Mouse (Mus musculus) heart, postnatal 36 days (tissue): ENCODE measurements around the gene Zhx3. TPM values are rescaled to one million over a fixed set of nuclear protein-coding genes. Genes with fewer than 3 reads are reported as not detected.

ENCODE experiments used
- DNase-seq, 2 experiments: peaks; one replicate each; pipeline ENCODE4 v3.0.0; 2021 to 2022
- intact Hi-C: fragments of 180-260 bp; cut with DNase I; formaldehyde crosslinking; loops from one replicate; pipeline ENCODE4 v1.15.1; 2025
- total RNA-seq, 2 experiments: library from RNA; stranded (reverse); gene quantifications; 2 replicates each; pipeline ENCODE4 v1.2.3; 2021

Zhx3 gene
- total RNA-seq, 2 experiments from 2014 or later: 44.5 to 47.7 TPM

DNA sequence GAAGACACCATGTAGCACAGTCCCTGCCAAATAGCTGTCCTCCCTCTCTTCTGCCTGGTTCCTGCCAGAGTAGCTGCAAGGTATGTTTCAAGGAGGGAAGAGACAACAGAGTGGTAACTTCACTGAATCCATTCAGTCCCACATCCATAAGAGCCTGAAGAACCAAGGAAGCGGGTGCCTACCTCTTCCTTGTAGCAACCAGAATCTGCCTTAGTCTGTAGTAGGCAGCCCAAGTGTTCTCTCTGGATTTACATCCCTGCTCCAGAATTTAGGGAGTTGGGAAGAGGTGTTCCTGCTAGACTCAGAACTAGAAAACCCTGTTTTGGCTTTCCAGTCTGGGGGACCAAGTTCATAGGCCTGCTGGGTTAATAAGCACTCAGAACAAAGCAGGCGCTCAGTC is 105.6 kb downstream of the Zhx3 start:
- intact Hi-C loops: loop anchor here (2.0 to 5.0 kb wide), 2 partner anchors 20 to 35 kb away; no protein-coding TSS in a partner anchor
- DNase-seq: no peak

DNA sequence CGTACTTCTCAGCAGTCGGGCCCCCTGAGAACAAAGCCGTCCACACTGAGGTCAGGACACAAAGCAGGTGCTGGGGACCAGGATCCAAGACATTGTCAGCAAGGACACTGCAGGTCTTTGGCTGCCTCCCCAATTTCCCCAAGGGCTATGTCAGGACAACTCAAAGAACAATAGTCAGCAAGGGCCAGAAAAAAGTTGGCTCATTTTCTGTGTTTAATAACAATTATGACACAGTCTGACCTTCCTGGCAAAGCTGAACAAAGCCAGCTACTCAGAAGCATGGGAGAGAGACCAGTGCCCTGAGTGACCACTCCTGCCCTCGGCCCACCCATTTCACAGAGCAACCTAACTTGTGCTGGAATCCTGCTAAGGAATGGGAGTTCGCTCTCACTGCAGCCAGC is 106.4 kb downstream of the Zhx3 start:
- DNase-seq: peak; percentile 70 to 72
- intact Hi-C loops: loop anchor here (2.0 to 5.0 kb wide), 2 partner anchors 20 to 36 kb away; no protein-coding TSS in a partner anchor

DNA sequence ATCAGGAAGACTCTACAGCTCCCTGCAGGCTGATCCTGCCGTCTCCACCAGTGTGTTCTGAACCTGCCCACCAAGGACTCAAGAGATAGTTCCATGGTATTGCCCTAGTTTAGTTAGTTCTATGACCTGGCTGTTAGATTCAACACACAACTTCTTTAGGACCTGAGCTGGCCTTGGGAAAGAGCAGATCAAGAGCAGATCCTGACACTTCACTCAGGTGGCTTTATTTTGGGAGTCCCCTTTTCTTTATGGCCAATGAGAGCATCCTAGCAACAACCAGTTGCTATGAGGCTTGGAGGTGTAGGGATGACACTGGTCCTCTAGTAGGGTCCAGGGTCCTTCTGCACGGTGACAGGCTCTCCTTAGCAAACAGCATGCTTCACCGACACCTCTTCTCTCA is 107.7 kb downstream of the Zhx3 start:
- intact Hi-C loops: loop anchor here (5.0 kb wide), 1 partner anchor 37 kb away; no protein-coding TSS in a partner anchor
- no peak for DNase-seq

DNA sequence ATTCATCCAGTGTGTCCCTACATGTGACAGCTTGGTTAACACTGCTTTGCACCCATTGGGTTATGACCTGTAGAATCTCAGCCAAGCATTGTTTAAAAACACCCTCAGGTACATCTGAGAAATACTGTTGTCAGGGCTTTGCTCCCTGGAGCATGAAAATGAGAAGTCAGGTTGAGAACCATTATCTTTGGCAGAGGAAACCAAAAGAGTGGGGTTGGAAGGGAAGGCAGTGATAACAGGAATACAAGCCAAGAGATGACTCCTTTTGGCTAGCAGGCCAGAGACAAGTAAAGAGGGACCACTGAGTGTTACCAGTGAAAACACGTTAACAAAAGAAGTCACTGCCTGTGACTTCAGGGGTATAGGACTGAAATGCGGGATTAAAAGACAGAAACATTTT is 108.4 kb downstream of the Zhx3 start:
- DNase-seq: no peak
- intact Hi-C loops: no loop called here

DNA sequence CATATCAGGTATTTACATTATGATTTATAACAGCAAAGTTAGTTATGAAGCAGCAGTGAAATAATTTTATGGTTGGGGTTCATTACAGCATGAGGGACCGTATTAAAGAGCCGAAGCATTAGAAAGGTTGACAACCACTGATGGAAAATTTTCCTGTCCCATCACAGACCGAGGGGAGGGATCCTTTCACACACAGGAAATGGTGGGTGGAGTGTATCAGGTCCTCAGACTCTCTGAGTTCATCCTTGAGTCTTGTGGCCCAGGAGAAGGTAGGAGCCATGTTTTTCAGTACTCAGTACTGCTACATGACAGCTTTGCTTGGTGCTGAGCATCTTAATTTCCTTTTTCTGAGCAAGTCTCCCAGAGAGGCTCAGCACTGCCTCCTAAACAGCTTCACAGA is 109.0 kb downstream of the Zhx3 start:
- intact Hi-C loops: no loop called here
- no peak for DNase-seq

DNA sequence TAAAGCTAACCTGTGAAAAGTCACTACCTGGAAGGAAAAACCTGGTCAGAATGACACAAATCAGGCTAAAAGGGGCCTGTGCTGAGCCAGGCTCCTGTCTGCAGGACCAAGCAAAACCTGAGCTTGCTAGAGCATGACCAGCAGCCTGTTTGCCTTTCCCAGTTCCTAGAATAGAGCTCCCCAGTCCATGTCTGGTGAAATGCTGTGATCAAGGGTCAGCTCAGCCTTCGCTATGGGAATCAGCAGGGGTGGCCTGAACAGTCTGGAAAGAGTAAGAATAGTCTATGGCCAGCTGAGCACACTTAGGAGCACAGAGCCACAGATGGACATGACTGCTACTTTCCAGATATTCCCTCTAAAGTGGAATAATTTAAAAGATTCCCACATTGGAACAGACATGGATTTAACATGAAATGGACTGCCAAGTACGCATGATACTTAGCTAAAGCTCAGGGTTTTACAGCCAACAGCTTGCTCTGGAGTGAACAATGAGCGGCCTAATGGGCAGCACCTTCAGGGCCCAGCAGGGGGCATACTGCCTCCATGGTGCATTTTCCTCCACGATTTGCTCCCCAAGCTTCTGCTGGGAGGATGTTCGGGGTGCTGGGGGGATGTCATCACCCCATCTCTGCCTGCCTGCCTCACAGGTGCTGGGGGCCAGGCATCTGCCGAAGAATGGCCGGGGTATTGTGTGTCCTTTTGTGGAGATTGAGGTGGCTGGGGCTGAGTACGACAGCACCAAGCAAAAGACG is 112.2 kb downstream of the Zhx3 start:
- intact Hi-C loops: loop anchor here (1.0 to 2.0 kb wide), 2 partner anchors 26 to 127 kb away; no protein-coding TSS in a partner anchor
- DNase-seq: peak; percentile 58 to 63

DNA sequence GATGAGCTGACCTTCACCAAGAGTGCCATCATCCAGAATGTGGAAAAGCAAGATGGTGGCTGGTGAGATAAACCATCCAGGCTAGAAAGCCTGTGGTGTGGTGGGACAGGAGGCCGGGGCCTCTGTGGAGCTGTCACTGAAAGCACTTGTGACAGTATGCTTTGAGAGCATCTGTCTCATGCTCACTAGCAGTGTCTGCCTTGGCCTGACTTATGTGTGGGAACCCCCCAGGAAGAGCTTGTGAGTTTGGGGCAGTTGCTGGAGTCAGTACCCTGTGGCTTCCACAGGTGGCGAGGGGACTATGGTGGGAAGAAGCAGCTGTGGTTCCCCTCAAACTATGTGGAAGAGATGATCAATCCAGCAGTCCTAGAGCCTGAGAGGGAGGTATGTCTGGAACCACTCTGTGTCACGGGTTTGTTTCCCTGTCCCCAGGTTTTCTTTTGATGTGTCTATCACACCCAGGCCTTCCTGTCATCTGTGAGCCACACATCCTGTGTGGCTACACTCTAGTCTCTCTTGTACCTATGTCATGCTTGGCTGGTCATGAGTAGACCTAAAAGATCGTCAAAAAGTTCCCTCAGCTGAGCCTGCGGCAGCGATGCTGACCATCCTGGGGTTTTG is 116.1 kb downstream of the Zhx3 start:
- DNase-seq: no peak
- intact Hi-C loops: no loop called here

DNA sequence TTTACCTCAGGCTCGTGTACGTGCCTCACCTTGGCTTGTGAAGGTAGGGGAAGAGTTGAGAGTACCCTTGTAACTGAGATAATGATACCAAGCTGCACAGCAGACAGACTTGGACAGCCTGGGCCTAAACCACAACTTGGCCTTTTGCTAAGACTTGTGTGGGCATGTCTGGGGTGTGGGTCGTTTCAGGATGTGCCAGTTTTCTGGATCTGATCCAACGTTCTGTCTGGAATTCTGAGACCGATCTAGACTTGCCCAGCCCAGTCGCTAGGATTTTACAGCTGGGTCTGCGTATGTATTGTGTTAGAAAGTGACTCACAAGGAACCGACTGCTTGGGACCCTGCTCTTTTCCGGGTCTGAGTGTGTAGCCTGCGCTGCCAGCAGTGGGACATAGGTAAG is 125.7 kb downstream of the Zhx3 start:
- intact Hi-C loops: no loop called here
- DNase-seq: no peak

DNA sequence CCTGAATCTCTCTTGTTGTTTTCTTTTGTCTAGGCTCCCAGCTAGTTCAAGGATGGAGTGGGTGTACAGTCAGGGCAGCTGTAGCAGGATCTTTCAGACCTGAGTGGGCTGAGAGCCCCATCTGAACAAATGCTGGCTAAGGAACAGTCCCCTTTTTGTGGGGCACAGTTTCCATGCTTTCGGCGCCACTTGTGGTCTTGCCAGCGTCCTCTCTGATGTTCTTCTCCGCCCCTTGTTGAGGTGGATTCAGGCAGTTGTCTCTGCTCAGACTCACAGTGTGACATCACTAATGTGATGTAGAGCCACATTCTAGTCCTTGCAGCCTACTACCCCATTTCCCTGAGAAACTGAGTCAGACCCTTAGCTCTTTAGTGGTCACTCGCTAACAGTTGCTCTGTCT is 126.2 kb downstream of the Zhx3 start:
- DNase-seq: no peak
- intact Hi-C loops: no loop called here

DNA sequence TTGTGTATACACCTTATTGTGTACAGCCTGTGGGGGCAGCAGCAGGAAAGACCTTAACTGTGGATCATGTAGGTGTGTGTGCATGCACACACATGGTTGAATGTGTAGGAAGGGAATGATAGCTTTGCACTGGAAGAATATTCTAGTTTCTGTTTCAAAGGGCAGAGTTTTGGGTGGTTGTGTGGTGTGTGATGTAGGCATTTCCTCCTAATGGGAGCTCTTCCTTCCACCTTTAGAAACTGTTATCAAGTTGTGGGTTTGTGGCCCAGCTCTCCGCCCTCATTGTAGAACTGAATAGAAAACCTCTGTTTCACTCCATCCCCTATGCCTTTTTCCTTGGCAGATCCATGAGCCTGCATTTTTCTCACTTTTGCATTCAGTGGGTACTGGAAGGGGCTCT is 127.3 kb downstream of the Zhx3 start:
- no peak for DNase-seq
- intact Hi-C loops: no loop called here

DNA sequence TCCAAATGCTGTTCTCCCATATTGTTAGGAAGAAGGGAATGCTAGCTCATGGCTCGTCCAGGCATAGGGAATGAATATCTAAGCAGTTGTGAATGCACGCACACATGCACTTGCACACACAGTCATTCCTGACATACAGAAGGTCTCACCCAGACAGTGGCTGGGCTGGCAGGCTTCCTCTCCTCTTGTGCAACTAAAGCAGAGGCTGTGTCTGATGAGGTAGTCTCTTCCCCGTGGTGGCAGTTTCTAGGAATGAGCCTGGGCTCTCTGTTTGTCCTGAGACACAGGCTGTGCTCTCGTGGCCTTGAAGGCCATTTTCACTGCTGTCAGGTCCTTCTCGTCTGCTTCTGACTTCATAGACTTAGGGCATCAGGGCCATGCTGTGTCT is 128.0 kb downstream of the Zhx3 start:
- intact Hi-C loops: no loop called here
- no peak for DNase-seq

DNA sequence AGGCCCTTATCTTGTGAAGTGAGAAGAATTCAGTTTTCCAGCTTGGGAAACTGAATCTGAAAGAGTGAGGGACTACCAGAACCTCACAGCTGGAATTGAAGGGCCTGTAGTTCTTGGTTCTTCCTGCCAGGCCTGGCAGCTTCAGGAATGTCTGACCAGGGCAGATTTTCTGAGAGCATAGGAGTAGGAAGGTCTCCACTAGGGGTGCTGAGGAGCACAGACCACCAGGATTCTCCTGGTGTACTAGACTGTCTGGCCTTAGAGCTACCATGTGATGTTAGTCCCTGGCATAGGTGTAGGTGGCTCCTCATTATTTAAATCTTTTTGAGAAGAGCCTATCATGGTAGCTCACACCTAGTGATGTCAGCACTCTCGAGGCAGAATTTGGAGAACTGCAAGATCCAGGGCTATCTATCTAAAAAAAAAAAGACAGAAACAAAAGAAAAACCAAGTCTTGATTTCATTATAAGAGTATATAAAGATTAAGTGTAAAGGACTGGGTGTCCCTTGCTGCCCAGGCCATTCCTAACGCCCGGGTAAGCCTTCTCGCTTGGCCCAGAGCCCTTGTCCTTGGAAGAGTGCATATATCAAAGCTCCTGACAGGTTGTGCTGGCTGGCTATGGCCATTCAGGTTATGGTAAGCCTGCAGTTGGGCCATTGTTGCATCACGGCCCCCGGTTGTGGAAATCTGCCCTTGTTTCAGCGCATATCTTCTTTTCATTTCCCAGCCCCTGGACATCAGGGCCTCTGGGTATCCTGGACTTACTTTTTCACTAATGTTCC is 128.6 kb downstream of the Zhx3 start:
- peak; percentile 76 to 82 for DNase-seq
- intact Hi-C loops: no loop called here

DNA sequence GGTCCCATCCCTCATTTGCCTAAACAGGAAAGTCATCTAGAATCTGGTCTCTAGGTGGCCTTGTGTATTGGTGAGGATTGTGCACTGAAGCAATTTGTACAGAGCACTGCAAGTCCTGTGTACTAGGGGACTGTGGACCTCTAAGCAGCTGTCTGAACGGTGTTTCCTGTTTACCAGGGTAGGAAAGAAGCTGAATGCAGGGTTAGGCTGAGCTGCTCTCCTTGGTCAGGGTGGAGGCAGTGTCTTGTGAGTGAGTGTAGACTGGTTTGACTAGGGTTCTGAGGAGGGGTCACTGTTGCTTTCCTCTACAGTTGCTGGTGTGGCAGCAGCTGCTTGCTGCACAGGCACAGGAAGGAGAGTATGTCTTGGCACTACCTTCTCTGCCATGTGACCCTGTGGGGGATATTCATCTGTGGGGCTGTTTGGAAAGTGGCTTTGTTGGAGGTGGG is 130.6 kb downstream of the Zhx3 start:
- DNase-seq: no peak
- intact Hi-C loops: no loop called here

DNA sequence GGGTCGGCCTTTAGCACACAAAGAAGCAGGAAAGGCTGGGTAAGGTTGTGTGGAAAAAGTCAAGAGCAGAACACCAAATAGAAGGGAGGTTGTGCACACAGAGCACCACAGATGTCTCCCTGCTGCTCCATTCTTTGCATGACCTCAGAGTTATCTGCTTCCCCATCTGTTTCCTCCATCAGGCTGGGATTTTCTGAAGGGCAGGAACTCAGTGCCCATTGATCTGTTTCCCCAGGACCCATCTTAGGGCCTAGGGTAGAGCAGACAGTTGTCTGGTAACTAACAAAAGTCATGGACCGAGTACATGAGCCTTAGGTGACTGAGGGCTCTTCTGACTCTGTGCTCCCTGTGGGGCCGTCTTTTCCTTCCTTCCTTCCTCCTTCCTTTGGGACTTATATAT is 131.2 kb downstream of the Zhx3 start:
- intact Hi-C loops: no loop called here
- no peak for DNase-seq

DNA sequence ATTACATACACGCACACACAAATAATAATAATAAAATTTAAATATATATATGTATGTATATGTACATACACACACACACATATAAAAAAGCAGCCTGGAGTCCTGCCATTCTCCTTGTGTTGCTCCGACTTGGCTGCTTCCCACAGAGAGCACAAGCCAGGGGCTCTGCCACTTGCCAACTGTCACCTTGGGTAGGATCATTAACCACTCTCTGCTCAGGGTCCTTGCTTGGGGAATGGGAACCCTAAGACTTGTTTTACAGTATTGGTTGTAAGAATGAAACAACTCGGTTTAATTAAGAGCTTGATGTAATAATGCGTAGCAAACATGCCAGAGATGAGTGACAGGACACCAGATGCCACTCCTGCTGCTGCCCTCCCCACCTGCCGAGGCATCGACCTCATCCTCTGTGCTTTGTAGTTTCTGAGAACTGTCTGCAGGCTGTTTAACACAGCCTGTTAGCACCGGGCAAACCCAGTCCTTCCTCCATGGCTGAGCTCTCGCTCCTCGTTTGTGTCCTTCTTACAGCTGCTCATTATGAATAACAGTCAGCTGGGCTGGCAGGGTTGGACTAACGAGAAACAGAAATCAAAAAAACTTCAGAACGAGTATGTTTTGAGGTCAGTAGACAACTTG is 132.2 kb downstream of the Zhx3 start:
- intact Hi-C loops: no loop called here
- no peak for DNase-seq

DNA sequence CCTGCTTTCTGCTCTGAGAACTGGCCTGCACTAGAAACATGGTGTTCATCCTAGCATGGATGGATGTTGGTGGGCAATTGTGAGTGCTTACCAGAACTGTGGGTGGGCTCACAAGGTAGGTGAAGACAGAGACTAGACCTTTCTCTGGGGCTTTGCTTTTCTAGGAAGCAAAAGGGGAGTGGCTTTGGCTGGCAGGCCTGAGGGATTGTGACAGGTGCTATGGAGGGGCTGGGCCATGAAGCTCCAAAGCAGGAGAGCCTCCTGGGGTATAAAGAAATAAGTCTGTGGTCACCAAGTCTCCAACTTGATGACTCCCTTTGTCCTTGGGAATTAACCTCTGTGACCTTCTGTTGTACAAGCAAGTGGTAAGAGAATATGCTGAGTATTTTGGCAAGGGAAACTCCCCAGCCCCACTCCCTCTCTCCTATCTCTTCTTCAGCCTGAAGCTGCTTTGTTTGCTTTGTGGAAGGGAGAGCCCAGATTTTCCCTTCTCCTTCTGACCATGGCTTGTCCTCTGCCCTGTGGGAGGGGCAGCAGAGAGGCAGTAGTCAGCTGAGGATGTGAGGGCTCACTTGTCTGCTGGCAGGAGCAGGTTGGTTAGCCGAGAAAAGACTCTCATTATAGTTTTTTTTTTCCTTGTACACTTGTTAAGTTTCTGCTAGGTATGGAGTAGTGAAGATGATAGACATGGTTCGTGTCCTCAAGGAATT is 133.0 kb downstream of the Zhx3 start:
- intact Hi-C loops: no loop called here
- DNase-seq: no peak

DNA sequence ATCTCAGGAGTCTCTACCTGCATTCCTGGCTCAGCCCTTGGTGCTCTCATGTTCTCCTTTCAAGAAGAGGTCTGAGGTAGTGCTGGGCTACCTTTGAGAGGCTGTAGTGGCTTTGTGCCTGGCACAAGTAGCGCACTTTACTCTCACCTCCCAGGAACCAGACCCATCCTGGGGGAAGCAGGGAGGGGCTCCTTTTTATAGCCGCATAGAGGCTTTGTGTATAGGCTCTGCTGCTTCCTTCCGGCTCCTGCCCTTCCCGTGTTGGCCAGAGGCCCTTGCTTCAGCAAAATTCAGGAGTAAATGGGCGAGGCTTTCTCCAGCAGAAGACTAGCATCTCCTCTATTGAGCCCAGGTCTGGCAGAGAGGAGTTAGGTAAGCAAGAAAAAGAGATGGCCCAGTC is 134.4 kb downstream of the Zhx3 start:
- DNase-seq: no peak
- intact Hi-C loops: no loop called here

DNA sequence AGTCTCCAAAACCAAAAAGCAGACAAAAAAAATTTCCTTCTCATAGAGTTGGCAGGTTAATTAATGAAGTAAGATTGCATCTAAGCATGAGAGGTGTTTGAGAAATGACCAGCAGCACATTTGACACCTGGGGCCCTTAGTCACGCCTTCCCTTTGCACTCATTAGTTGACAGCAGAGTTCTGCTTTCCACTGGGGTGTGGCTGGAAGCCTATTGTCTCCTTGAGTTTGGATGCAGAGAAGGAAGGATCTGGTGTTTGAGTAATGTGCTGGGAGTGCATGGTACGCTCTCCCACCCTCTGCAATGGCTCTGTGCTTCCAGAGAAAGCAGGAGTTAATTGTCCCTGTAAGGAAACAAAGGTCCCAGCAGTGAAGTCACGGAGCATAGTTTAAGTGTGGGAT is 136.3 kb downstream of the Zhx3 start:
- intact Hi-C loops: no loop called here
- DNase-seq: no peak

DNA sequence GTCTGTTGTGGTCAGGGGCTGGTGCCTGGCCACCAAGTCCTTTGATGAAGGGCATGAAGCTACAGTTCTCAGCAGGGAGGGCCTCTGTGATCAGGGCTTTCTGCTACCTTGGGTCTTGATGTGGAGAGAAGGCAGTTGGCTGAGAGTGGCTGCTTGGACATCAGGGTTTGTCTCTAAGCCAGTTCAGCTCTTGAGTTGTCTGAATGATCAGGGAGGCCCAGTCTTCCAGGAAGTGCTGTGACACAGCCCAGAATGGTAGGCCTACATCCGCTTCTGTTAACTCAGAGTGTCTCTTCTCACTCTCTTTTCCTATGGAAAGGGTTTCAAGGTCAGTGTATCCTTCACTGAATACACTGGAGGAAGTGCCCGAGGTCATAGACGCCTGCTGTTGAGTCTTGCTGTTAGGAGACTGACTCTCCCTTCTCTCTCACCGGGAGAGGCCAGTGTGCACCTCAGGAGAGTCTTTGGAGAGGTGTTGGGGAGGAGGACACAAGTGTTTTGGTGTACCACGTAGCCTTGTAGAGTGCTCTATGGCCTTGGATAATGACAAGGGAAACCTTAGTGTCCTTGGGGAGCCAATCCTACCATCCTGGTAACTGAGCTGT is 137.0 kb downstream of the Zhx3 start:
- DNase-seq: no peak
- intact Hi-C loops: loop anchor here (2.0 kb wide), 1 partner anchor 25 kb away; no protein-coding TSS in a partner anchor

DNA sequence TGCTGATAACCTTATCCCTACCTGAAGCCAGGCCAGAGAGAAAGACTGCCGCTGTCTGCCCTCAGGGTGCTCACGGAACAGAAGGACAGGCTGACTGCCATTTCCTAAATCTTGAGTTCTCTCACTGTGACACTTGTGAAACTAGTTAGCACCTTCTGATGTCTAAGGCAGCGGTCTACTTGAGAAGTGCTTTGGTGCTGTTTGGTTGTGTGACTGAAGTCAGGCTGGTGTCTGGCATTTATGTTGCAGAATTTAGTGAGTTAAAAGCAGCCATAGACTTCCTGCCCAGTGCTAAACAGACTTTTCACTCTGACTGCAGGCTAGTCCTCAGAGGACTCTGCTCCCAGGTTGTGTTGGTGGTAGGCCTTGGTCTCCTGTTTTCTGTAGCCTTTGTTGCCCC is 138.5 kb downstream of the Zhx3 start:
- DNase-seq: no peak
- intact Hi-C loops: loop anchor here (2.0 kb wide), 1 partner anchor 26 kb away; no protein-coding TSS in a partner anchor
